Mouse (Mus musculus) liver, postnatal 0 days (tissue): ENCODE measurements around the gene B3galt1.

ENCODE experiments used
- CTCF ChIP-seq: sonication (generic); IDR thresholded peaks from 2 replicates; pipeline ENCODE4 v1.5.1; 2016; ENCODE audit warnings: antibody characterized with exemption, low read depth
- EP300 ChIP-seq: IDR thresholded peaks from 2 replicates; pipeline ENCODE4 v1.6.1; 2016; ENCODE audit warnings: antibody characterized with exemption, low read depth, mild to moderate bottlenecking

- TF ChIP-seq CTCF (no peak), EP300 (no peak)
Observed at GRCm38 (mm10) chr2:67539426-67539825, 26.2 kb upstream of the B3galt1 start.
